Mouse (Mus musculus): ENCODE results near the gene Nos2. TPM values are rescaled to one million over a fixed set of nuclear protein-coding genes. Genes with fewer than 3 reads are reported as not detected.

Nos2 gene
- total RNA-seq, 2 experiments from 2014 or later: 0.18 to 0.20 TPM

Other genes with a start within 250 kb of the Nos2 start
- gene Nlk, start 223.4 kb upstream of the Nos2 start, total RNA-seq (2021): 100 to 1,000 TPM; 105 to 114 TPM
- gene Ccnq, start 169.1 kb upstream of the Nos2 start, total RNA-seq (2021): 10 to 100 TPM; 15.9 to 16.8 TPM
- 10 to 100 TPM; 25.9 to 29.8 TPM for gene Lyrm9, start 94.2 kb upstream of the Nos2 start, total RNA-seq (2021)
- gene Lgals9, start 64.2 kb downstream of the Nos2 start, total RNA-seq (2021): 1 to 10 TPM; 4.6 to 5.4 TPM
- gene Ksr1, start 225.6 kb downstream of the Nos2 start, total RNA-seq (2021): 10 to 100 TPM; 53.4 to 70.5 TPM

Data from left cerebral cortex, postnatal 36 days (tissue).